Mouse (Mus musculus) CH12.LX (cell line): ENCODE data around the gene Ghr.

ENCODE experiments used
- CTCF ChIP-seq, 2 experiments: IDR thresholded peaks in 1 of 2; conservative IDR thresholded peaks in 1 of 2; 2 replicates each; pipeline ENCODE4 v1.5.1; 2011 to 2012; ENCODE audit warnings: low read depth in 2 of 2, low read length in 2 of 2, improper control_type of control experiment in 1 of 2, inconsistent platforms in 1 of 2, mild to moderate bottlenecking in 1 of 2, moderate library complexity in 1 of 2
- MAZ ChIP-seq: IDR thresholded peaks from 2 replicates; pipeline ENCODE4 v1.6.1; 2012; ENCODE audit warnings: low read depth, mild to moderate bottlenecking, inconsistent platforms, low read length, improper control_type of control experiment, moderate library complexity
- POLR2AphosphoS2 ChIP-seq: IDR thresholded peaks from 2 replicates; pipeline ENCODE4 v1.6.1; 2011; ENCODE audit warnings: low read depth, low read length, improper control_type of control experiment
- UBTF ChIP-seq: IDR thresholded peaks from 2 replicates; pipeline ENCODE4 v1.6.1; 2012; ENCODE audit warnings: low read depth, mild to moderate bottlenecking, inconsistent platforms, low read length, improper control_type of control experiment, moderate library complexity
- USF1 ChIP-seq: IDR thresholded peaks from 2 replicates; pipeline ENCODE4 v1.6.1; 2014; ENCODE audit warnings: low read depth, mild to moderate bottlenecking, inconsistent platforms, low read length, improper control_type of control experiment
- ZKSCAN1 ChIP-seq: IDR thresholded peaks from 2 replicates; pipeline ENCODE4 v1.6.1; 2012; ENCODE audit warnings: low read depth, inconsistent platforms, low read length, improper control_type of control experiment, borderline replicate concordance

DNA sequence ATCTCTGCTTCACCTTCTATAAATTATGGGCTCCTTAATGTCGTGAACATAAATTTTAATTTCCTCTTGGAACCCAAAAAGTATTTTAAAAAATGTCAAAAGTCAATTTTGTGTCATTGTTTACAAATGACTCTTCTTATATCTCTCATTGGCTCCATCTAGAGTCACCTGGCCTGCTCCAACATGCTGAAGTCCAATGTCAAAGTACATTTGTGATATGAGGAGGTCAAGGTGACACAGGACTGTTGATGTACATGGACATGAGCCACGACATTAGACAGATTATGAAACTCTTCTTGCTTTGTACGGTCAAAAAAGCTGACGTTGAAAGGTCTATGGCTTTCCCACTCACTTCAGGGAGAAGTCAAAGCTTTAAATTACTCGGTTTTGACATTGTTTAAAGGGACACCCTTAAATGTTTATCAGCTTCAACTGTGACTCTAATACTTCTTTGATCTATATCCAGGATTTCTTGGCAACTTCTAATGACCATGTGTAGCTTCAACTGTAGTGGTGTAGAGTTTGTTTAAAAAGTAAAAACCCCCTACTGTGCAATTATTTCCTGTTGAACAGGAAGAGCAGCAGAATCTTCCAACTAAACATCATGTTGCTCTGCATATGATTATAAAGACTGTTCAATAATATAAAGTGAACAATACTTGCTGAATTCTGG, 131.1 kb downstream of the Ghr start:
- no peak for TF ChIP-seq CTCF (conservative IDR thresholded peaks at IDR 0.05 in 1 of 2, IDR thresholded peaks at IDR 0.05 in 1 of 2; ENCODE audit: low read depth in 2 of 2, low read length in 2 of 2)
- no peak for TF ChIP-seq MAZ
- no peak for TF ChIP-seq POLR2AphosphoS2
- TF ChIP-seq UBTF, result no peak
- no peak for TF ChIP-seq ZKSCAN1
- TF ChIP-seq USF1, result no peak
